In the genomic region with DNA sequence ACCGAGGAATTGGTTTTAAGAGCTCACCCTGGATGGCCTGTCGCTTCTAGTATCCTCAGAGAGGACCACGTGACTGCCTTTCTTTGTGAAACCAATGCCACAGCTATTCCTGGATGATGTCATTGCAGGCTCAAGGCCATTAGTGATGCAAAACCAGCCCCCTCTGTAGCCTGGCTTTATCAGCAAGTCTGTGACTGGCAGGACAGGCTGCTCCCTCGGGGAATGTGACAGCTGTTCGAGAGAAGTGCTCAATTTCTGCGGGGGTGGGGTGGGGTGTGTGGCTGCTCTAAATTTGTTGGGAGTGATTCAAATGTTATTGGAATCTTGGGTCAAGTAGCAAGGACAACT, we compare ENCODE assay signal across 9 mouse cellular contexts. TPM values are rescaled to one million over a fixed set of nuclear protein-coding genes. Genes with fewer than 3 reads are reported as not detected.
DNase-seq lines count a peak whose midpoint lies in the region; ATAC-seq lines count a peak whose summit lies in the region.
"Had no signal": no experiment of that assay in that cellular context is flagged by ENCODE, and none has a peak within 500 bp of the region (broad histone marks: within the 10 kb centered on the region; RNA-seq: fewer than 3 reads in every experiment).

No protein-coding gene starts in this region.

- no peaks in the 10 kb centered on the region for H3K36me3 ChIP-seq in megakaryocyte, embryonic 14.5 days (replicated peaks; ENCODE audit: low read length)
- no peaks in the 10 kb centered on the region for H3K36me3 ChIP-seq in embryonic facial prominence, embryonic 10.5 days (replicated peaks)
- no peaks in the 10 kb centered on the region for H3K36me3 ChIP-seq in heart, embryonic 13.5 days
- H3K36me3 ChIP-seq in neural tube, embryonic 14.5 days (ENCODE audit: control insufficient read depth, insufficient read depth, low read length) = no peaks in the 10 kb centered on the region

- H3K9me3 ChIP-seq in megakaryocyte, embryonic 14.5 days = no peaks in the 10 kb centered on the region
- H3K9me3 ChIP-seq in embryonic facial prominence, embryonic 10.5 days = no peaks in the 10 kb centered on the region
- H3K9me3 ChIP-seq in heart, embryonic 13.5 days = no peaks in the 10 kb centered on the region
- no peaks in the 10 kb centered on the region for H3K9me3 ChIP-seq in neural tube, embryonic 14.5 days (ENCODE audit: control insufficient read depth, low read length)

- peaks cover 35% of the 10 kb centered on the region for H3K4me1 ChIP-seq in megakaryocyte, embryonic 14.5 days
- peaks cover 38% of the 10 kb centered on the region for H3K4me1 ChIP-seq in embryonic facial prominence, embryonic 10.5 days
- H3K4me1 ChIP-seq in heart, embryonic 13.5 days = peaks cover 28% of the 10 kb centered on the region
- peaks cover 10% of the 10 kb centered on the region for H3K4me1 ChIP-seq in neural tube, embryonic 14.5 days (ENCODE audit: control insufficient read depth, insufficient read depth, low read length)

- DNase-seq in embryonic facial prominence, embryonic 10.5 days (ENCODE audit: low spot score) = peak; percentile 68
- peak; percentile 31 to 33 for DNase-seq in layer of hippocampus, postnatal 25 days (ENCODE audit: extremely low spot score in 1 of 2, low spot score in 1 of 2)
- no peak for DNase-seq in cerebellum, adult 8-10 months
- DNase-seq in right cerebral cortex, postnatal 14 days = no peak

- WGBS in embryonic facial prominence, embryonic 10.5 days = 11% methylated on average over 6 of the region's 6 CpGs
- 3% methylated on average over 6 of the region's 6 CpGs for WGBS in heart, embryonic 13.5 days
- WGBS in neural tube, embryonic 14.5 days = 0% methylated on average over 6 of the region's 6 CpGs

- H3K4me3 ChIP-seq in megakaryocyte, embryonic 14.5 days (replicated peaks) = peak overlapping the region; percentile 57
- peak overlapping the region; percentile 30; the same call in 1 of the 2 replicates for H3K4me3 ChIP-seq in embryonic facial prominence, embryonic 10.5 days
- H3K4me3 ChIP-seq in heart, embryonic 13.5 days = peak overlapping the region; percentile 8
- no peak overlapping the region for H3K4me3 ChIP-seq in neural tube, embryonic 14.5 days (ENCODE audit: low read depth, low read length)

- no peak for ATAC-seq in megakaryocyte, adult 5-6 weeks (ENCODE audit: poor library complexity, severe bottlenecking)
- peak; percentile 55; the same call in 1 of the 2 replicates for ATAC-seq in heart, embryonic 13.5 days (ENCODE audit: extremely low read depth, insufficient number of reproducible peaks, low FRiP score, low TSS enrichment)
- peak; percentile 91 for ATAC-seq in neural tube, embryonic 14.5 days (ENCODE audit: low read depth)

- H3K27ac ChIP-seq in embryonic facial prominence, embryonic 10.5 days (replicated peaks) = peak overlapping the region; percentile 85
- H3K27ac ChIP-seq in heart, embryonic 13.5 days (replicated peaks) = peak overlapping the region; percentile 79
- peak overlapping the region; percentile 85 for H3K27ac ChIP-seq in neural tube, embryonic 14.5 days (ENCODE audit: low read depth, low read length)

- H3K9ac ChIP-seq in heart, embryonic 13.5 days = peak overlapping the region; percentile 67
- H3K9ac ChIP-seq in neural tube, embryonic 14.5 days (replicated peaks; ENCODE audit: low read depth, low read length) = peak overlapping the region; percentile 46

- H3K4me2 ChIP-seq in heart, embryonic 13.5 days = peak overlapping the region; percentile 57
- peak overlapping the region; percentile 39 for H3K4me2 ChIP-seq in neural tube, embryonic 14.5 days (ENCODE audit: low read depth, low read length)

- peaks cover 43% of the 10 kb centered on the region for H3K27me3 ChIP-seq in megakaryocyte, embryonic 14.5 days (replicated peaks)
- no peaks in the 10 kb centered on the region; the same call in 1 of the 2 replicates for H3K27me3 ChIP-seq in embryonic facial prominence, embryonic 10.5 days (replicated peaks; ENCODE audit: low read depth, poor library complexity, severe bottlenecking)
- 0 out of 2 replicates have a peak, but pooled peaks cover 3% of the 10 kb centered on the region for H3K27me3 ChIP-seq in heart, embryonic 13.5 days (replicated peaks)
- H3K27me3 ChIP-seq in neural tube, embryonic 14.5 days (ENCODE audit: control insufficient read depth, insufficient read depth, low read length) = no peaks in the 10 kb centered on the region

RNA-seq across cellular contexts. Expression of gene Cyp11a1, which starts 2.8 kb away (rescaled TPM):
- 1.1 and 7.5 TPM in 2 replicates for polyA plus RNA-seq in megakaryocyte, embryonic 14.5 days (2012; ENCODE audit: insufficient read depth, low replicate concordance)
- total RNA-seq in megakaryocyte, adult 5-6 weeks (2015) = 9.2 and 10.5 TPM in 2 replicates
- 8.3 and 9.7 TPM in 2 replicates for total RNA-seq in megakaryocyte, adult 5-6 weeks (2017)
- not detected in 2 replicates for polyA plus RNA-seq in embryonic facial prominence, embryonic 10.5 days (2016; fragmentation: Nextera tagmentation; extraction: Ambion mirVana)
- polyA plus RNA-seq in heart, embryonic 13.5 days (2015; fragmentation: Nextera tagmentation; extraction: Ambion mirVana) = 0.09 and 0.23 TPM in 2 replicates
- total RNA-seq in layer of hippocampus, postnatal 25 days (2021) = 1 to 10 TPM; 1.1 to 3.1 TPM
- 0.43 and 0.71 TPM in 2 replicates for polyA plus RNA-seq in neural tube, embryonic 14.5 days (2014; fragmentation: Nextera tagmentation; extraction: Ambion mirVana)
- total RNA-seq: liver, adult 2 months had no signal
- polyA plus RNA-seq: liver, adult 2 months had no signal

RNA-seq across cellular contexts. Expression of gene Stra6, which starts 54.6 kb away (rescaled TPM):
- polyA plus RNA-seq in megakaryocyte, embryonic 14.5 days (2012; ENCODE audit: insufficient read depth, low replicate concordance) = not detected in 2 replicates
- not detected in 2 replicates for total RNA-seq in megakaryocyte, adult 5-6 weeks (2015)
- total RNA-seq in megakaryocyte, adult 5-6 weeks (2017) = not detected in 2 replicates
- polyA plus RNA-seq in embryonic facial prominence, embryonic 10.5 days (2016; fragmentation: Nextera tagmentation; extraction: Ambion mirVana) = 33.6 and 47.2 TPM in 2 replicates
- polyA plus RNA-seq in heart, embryonic 13.5 days (2015; fragmentation: Nextera tagmentation; extraction: Ambion mirVana) = 0.78 and 1.8 TPM in 2 replicates
- total RNA-seq in layer of hippocampus, postnatal 25 days (2021) = 10 to 100 TPM in 1 of 2 experiments, 1 to 10 TPM in 1; 9.3 to 12.9 TPM
- 6.0 and 28.4 TPM in 2 replicates for polyA plus RNA-seq in neural tube, embryonic 14.5 days (2014; fragmentation: Nextera tagmentation; extraction: Ambion mirVana)
- total RNA-seq: liver, adult 2 months had no signal
- polyA plus RNA-seq: liver, adult 2 months had no signal

Comparison
In these comparisons a context has a peak if more than half of its experiments do, and no peak if none do; other contexts are left out.
1. DNase-seq: peak in embryonic facial prominence, embryonic 10.5 days (single experiment) and layer of hippocampus, postnatal 25 days (2 of 2); none in cerebellum, adult 8-10 months (single experiment) and right cerebral cortex, postnatal 14 days (single experiment).
2. Peak in every context shown above with its lines, with median percentiles within 50 percentile points of each other: H3K27ac ChIP-seq.